Mouse (Mus musculus): Measurements from ENCODE around the gene Ccnt2. TPM values are rescaled to one million over a fixed set of nuclear protein-coding genes. Genes with fewer than 3 reads are reported as not detected.

Gene Ccnt2
- total RNA-seq, 2 experiments from 2014 or later = 21.8 to 22.0 TPM

GRCm38 (mm10) chr1:127793459-127793858 lies 19.5 kb downstream of the Ccnt2 start:
- no peak for DNase-seq

GRCm38 (mm10) chr1:127795087-127795769 lies 21.3 kb downstream of the Ccnt2 start:
- no peak for DNase-seq

GRCm38 (mm10) chr1:127796341-127796740 lies 22.4 kb downstream of the Ccnt2 start:
- DNase-seq = no peak

- no peak for DNase-seq
Measured at GRCm38 (mm10) chr1:127796752-127797151, 22.8 kb downstream of the Ccnt2 start.

GRCm38 (mm10) chr1:127802916-127803315 lies 29.0 kb downstream of the Ccnt2 start:
- no peak for DNase-seq

- DNase-seq = no peak
Measured at GRCm38 (mm10) chr1:127808671-127809070, 34.7 kb downstream of the Ccnt2 start.

GRCm38 (mm10) chr1:127812929-127813328 lies 39.0 kb downstream of the Ccnt2 start:
- DNase-seq = no peak

- DNase-seq = no peak
Measured at GRCm38 (mm10) chr1:127816381-127816780, 42.4 kb downstream of the Ccnt2 start.

GRCm38 (mm10) chr1:127827325-127827724 lies 53.4 kb downstream of the Ccnt2 start:
- DNase-seq = no peak

- no peak for DNase-seq
Measured at GRCm38 (mm10) chr1:127830215-127830921, 56.4 kb downstream of the Ccnt2 start.

- DNase-seq = no peak
Measured at GRCm38 (mm10) chr1:127833714-127834113, 59.8 kb downstream of the Ccnt2 start.

- DNase-seq = no peak
Measured at GRCm38 (mm10) chr1:127834202-127834601, 60.2 kb downstream of the Ccnt2 start.

- DNase-seq = no peak
Measured at GRCm38 (mm10) chr1:127836619-127837018, 62.7 kb downstream of the Ccnt2 start.

- no peak for DNase-seq
Measured at GRCm38 (mm10) chr1:127838602-127839001, 64.6 kb downstream of the Ccnt2 start.

GRCm38 (mm10) chr1:127845472-127845871 lies 71.5 kb downstream of the Ccnt2 start:
- no peak for DNase-seq

- DNase-seq = no peak
Measured at GRCm38 (mm10) chr1:127850075-127850610, 76.2 kb downstream of the Ccnt2 start.

GRCm38 (mm10) chr1:127854486-127855222 lies 80.7 kb downstream of the Ccnt2 start, which contains the start of gene Map3k19:
TSS of gene Map3k19 (minus strand) at chr1:127855031.
- DNase-seq = no peak

Other genes with a start within 250 kb of the Ccnt2 start
- gene Tmem163, start 94.6 kb upstream of the Ccnt2 start, total RNA-seq (2021) = not detected
- not detected for gene Acmsd, start 44.8 kb upstream of the Ccnt2 start, total RNA-seq (2021)
- gene Map3k19, start 80.9 kb downstream of the Ccnt2 start, total RNA-seq (2021) = under 1 TPM in 1 of 2 experiments, not detected in 1; 0.08 TPM
- gene Rab3gap1, start 94.6 kb downstream of the Ccnt2 start, total RNA-seq (2021) = 10 to 100 TPM; 19.8 to 21.2 TPM

Measured in gastrocnemius, postnatal 25 days (tissue).